Mouse (Mus musculus): ENCODE measurements around the gene Lztfl1.
A peak's percentile ranks its signal among the peaks of the same experiment; 100 is the strongest.
"Not testable (repeated sequence)": the region's sequence is repeated elsewhere in the genome, so short reads cannot be mapped to it uniquely, and the experiment has no call there.

Lztfl1 gene

GRCm38 (mm10) chr9:123683704-123684103 lies 33.8 kb downstream of the Lztfl1 start:
- DNase-seq (ENCODE audit: low read depth, low spot score) = no peak

DNA sequence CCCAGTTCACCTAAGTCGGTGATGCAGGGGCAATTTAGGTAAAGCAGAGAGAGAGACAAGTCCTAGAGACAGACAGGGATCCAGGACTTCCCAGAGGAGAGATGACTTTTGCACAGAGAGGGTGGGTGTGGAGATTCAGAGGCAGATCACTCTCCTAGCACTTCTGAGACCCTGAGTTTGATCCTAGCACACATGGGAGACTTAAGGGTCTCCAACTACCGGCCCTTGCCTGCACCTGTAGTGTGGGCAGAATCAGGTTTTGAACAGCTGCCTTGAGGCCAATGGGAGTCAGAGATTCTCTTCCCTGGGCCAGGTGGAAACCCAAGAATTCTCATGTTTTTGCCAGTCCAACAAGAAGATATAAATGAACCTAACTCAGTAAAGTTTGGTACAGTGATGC lies 38.3 kb downstream of the Lztfl1 start:
- DNase-seq (ENCODE audit: low read depth, low spot score) = no peak

DNA sequence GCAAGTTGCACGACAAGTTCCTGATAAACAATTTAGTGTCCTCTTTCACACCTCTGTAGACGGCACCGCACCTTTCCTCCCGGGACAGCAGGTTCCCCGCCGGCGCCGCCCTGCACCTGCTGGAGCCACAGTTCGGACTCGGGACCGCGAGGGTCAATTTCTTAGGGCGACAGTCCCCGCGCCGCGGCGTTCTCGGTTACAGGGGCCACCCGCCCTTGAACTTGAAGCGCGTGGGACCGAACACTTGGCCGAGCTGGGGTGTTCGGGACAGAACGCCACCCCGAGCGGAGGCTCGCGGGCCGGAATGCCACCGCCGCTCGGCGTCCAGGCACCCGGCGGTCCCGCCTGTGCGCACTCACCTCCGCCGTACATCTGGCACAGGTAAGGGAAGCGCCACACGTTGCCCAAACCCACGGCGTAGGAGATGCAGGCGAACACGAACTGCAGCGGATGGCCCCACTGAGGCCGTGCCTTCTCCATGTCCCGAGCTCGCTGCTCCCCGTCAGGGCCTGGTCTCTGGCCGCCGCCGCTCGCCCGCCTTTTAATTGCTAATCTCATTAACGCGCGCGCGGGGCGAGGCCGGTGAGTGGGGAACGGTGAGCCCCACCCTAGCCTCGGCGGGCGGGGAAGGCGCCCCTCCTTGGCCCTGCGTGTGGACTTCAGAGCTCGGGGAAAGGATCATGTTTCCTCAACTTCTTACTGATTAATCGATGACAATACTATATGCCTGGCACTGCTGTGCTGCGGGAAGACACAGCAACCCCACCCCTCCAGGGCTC lies 39.0 kb downstream of the Lztfl1 start, which contains the start of the genes Ccr9 and Slc6a20a:
Gene Ccr9, plus strand, starts transcription at position 113 of the 779 bp plus-strand sequence.
Gene Slc6a20a, minus strand, starts transcription at position 559 of the 779 bp plus-strand sequence.
- DNase-seq (ENCODE audit: low read depth, low spot score) = no peak

DNA sequence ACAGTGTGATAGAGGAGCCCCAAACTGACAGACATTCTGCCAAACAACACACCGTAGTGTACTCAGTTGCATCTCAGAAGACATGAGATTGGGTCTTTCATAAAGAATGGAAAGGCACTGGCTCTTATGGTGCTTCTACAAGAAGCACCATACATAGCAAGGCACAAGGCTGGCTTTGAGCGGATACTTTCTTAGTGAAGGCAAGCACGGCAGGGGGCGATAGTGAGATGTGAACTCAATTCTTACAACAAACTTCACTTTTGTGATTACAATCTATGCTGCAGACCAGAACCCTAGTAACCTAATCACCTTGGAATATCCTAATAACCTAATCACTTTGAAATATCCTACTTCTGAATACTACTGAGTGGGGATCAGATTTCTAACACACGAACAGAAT lies 51.9 kb downstream of the Lztfl1 start:
- peak; percentile 7 for DNase-seq (ENCODE audit: low read depth, low spot score)

DNA sequence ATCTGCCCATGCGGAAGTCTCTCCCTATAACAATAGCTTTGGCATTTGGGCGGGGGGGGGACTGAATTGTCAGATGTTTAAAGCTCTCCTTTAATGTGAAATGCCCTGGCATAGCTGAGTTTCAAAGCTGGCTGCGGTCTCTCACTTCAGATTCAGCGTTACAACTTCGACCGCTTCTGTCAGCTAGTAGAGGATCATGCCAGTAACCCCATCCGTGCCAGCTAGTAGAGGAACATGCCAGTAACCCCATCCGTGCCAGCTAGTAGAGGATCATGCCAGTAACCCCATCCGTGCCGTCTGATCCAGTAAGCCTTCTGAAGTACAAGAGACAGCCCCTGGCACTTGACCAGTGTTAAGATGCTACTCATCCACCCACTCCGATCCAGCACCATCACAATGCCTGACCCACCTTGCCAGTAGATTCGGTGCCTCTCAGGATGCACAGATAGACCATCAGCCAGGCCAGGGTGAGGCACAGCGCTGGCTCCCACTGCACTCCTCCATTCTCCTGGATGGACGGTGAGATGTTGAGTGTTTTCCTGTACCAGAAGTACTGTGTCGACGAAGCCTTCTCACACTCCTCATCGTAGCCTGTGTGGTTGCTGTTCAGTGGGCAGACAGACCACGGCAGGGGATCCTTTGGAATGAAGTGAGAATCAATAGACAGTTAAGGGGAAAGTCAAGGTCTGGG lies 57.4 kb downstream of the Lztfl1 start:
- DNase-seq (ENCODE audit: low read depth, low spot score) = not testable (repeated sequence)

DNA sequence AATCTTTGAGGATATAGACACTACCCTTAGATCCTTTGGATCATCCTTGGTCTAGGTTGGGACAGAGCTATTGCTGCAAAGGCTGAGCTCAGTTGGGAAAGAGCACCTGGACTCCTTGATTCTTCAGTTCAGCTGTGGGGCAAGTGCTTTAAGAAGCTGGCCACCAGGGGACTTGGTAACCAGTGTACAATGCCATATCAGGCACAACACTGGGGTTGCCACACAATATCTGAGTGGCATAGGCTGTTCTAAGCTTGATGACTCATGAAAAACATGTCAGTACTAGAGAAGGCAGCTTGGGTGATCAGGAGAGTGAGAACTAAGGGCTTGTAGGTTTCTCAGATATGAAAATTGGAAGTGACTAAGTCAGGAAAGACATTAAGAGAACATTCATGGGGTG lies 58.5 kb downstream of the Lztfl1 start:
- no peak for DNase-seq (ENCODE audit: low read depth, low spot score)

DNA sequence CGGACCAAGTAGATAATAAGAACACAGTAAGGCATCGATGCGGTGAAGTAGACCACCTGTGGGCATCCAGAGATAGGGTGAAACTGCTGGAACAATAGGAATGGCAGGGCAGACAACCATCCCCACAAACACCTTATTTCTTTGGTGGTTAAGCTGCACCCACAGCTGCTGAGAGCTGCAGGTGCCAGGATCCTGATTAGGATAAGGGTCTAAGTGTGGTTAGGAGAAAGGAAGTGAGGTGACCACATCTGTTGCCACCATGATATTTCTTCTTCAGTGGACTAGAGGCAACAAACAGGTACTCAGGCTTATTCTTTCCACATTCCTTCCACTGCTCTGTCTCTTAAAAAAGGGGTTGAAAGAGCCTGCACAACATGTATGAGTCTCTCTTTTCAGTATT lies 60.0 kb downstream of the Lztfl1 start:
- DNase-seq (ENCODE audit: low read depth, low spot score) = no peak

DNA sequence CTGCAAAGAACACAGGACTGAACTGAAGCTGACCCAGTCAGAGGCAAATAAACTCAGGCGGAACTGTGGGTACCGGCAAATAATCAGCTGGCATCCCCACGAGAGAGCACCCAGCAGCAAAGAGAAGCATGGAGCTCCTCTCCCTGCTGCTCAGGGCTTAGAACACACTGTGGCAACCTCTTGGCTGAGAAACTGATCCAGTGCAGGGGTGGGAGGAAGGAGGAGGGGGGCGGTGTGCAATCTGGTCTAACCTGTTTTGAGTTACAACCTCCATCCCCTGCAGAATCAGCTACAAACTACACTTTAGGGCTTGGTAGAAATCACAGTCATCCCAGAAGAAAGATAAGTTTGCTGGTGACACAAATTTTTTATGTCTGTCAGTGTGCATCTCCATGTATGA lies 66.1 kb downstream of the Lztfl1 start:
- DNase-seq (ENCODE audit: low read depth, low spot score) = no peak

- no peak for DNase-seq (ENCODE audit: low read depth, low spot score)
Measured at GRCm38 (mm10) chr9:123649785-123650511, 67.5 kb downstream of the Lztfl1 start.
